Mouse (Mus musculus) liver, adult 2 months (tissue): ENCODE measurements around the gene Fasn.

ENCODE experiments used
- CTCF ChIP-seq: fragments of 200-500 bp; IDR thresholded peaks from 2 replicates; pipeline ENCODE4 v1.5.1; 2011; ENCODE audit warnings: low read depth, low read length, control low read depth
- POLR2A ChIP-seq: fragments of 200-500 bp; IDR thresholded peaks from 2 replicates; pipeline ENCODE4 v1.6.1; 2011; ENCODE audit warnings: low read length, control low read depth; ENCODE audit not compliant: insufficient read depth; ENCODE audit errors: extremely low read depth

DNA sequence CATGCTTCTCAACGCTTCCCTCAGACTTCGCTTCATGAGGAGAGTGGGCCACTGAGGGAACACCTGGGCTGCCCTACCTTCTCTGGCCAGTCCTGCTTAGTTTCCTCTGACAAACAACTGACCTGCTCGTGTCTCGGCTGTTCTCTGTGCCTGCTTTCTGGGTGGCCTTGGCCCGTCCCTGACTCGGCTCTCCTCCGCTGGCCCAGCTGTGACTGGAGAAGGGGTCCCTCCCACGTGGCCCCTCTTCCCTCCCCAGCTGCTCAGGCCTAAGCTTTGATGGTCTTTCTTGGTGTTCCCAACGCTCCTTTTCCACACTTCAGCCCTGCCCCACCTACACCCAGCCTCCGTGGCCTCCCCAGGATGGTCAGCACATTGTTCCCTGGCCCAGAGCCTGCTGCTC lies 38.5 kb upstream of the Fasn start:
- TF ChIP-seq POLR2A, result no peak
- TF ChIP-seq CTCF, result no peak
